Mouse (Mus musculus) liver (tissue): ENCODE measurements at regions not wholly inside any gene's neighbourhood (a gene's known extent, or its start where the extent isn't known, plus 50 kb on each side); places are given as distances from the start of the nearest gene placed in this dataset.

ENCODE experiments used
- DNase-seq: peaks from one replicate; pipeline ENCODE4 v3.0.0-alpha.2; 2020; ENCODE audit warnings: mixed read lengths

- DNase-seq = no peak
Observed at GRCm38 (mm10) chr9:104387805-104388204, 50.3 kb upstream of the Acpp start.
